Mouse (Mus musculus) layer of hippocampus, postnatal 14 days (tissue): ENCODE measurements at regions not wholly inside any gene's neighbourhood (a gene's known extent, or its start where the extent isn't known, plus 50 kb on each side); places are given as distances from the start of the nearest gene placed in this dataset.

ENCODE experiments used
- DNase-seq, 2 experiments: peaks; one replicate each; pipeline ENCODE4 v3.0.0; 2021 to 2022; ENCODE audit warnings: low spot score in 2 of 2, mixed read lengths in 1 of 2

GRCm38 (mm10) chr7:55710872-55711558, 57.0 kb upstream of the Siglech start:
- peak; percentile 63 to 77 for DNase-seq
